Mouse (Mus musculus): ENCODE measurements at regions not wholly inside any gene's neighbourhood (a gene's known extent, or its start where the extent isn't known, plus 50 kb on each side); places are given as distances from the start of the nearest gene placed in this dataset.

- no peak overlapping the region for H3K9ac ChIP-seq (ENCODE audit: low read length)
- no peaks in the 10 kb centered on the region for H3K36me3 ChIP-seq (ENCODE audit: control insufficient read depth, insufficient read depth, low read length)
- no peak for DNase-seq (ENCODE audit: low spot score)
- no peak overlapping the region for H3K4me2 ChIP-seq (ENCODE audit: low read depth, severe bottlenecking)
- H3K27me3 ChIP-seq (ENCODE audit: control insufficient read depth, insufficient read depth, low read length) = no peaks in the 10 kb centered on the region
- no peak overlapping the region for H3K27ac ChIP-seq (replicated peaks; ENCODE audit: low read depth, low read length)
- peaks cover 13% of the 10 kb centered on the region for H3K4me1 ChIP-seq (ENCODE audit: control insufficient read depth, insufficient read depth, low read length)
- H3K9me3 ChIP-seq (ENCODE audit: control insufficient read depth, low read length) = no peaks in the 10 kb centered on the region
- no peak overlapping the region for H3K4me3 ChIP-seq (ENCODE audit: low read depth, low read length)
- ATAC-seq (ENCODE audit: insufficient number of reproducible peaks, low FRiP score, low TSS enrichment, low read depth) = no peak
- 85% methylated on average over 3 of the region's 3 CpGs for WGBS
Observed at GRCm38 (mm10) chr10:117579210-117579609, 50.1 kb upstream of the Cpm start.

- no peaks in the 10 kb centered on the region for H3K27me3 ChIP-seq (ENCODE audit: control insufficient read depth, insufficient read depth, low read length)
- H3K9ac ChIP-seq (ENCODE audit: low read length) = no peak overlapping the region
- H3K27ac ChIP-seq (replicated peaks; ENCODE audit: low read depth, low read length) = no peak overlapping the region
- H3K4me3 ChIP-seq (ENCODE audit: low read depth, low read length) = no peak overlapping the region
- ATAC-seq (ENCODE audit: insufficient number of reproducible peaks, low FRiP score, low TSS enrichment, low read depth) (no peak), DNase-seq (ENCODE audit: low spot score) (no peak)
- 89% methylated on average over 4 of the region's 4 CpGs for WGBS
- peaks cover 8% of the 10 kb centered on the region for H3K4me1 ChIP-seq (ENCODE audit: control insufficient read depth, insufficient read depth, low read length)
- no peak overlapping the region for H3K4me2 ChIP-seq (ENCODE audit: low read depth, severe bottlenecking)
- no peaks in the 10 kb centered on the region for H3K9me3 ChIP-seq (ENCODE audit: control insufficient read depth, low read length)
- no peaks in the 10 kb centered on the region for H3K36me3 ChIP-seq (ENCODE audit: control insufficient read depth, insufficient read depth, low read length)
Observed at GRCm38 (mm10) chr10:117578696-117579146, 50.6 kb upstream of the Cpm start.

- no peak overlapping the region for H3K9ac ChIP-seq (ENCODE audit: low read length)
- WGBS = 86% methylated on average over 4 of the region's 4 CpGs
- H3K4me2 ChIP-seq (ENCODE audit: low read depth, severe bottlenecking) = no peak overlapping the region
- H3K27ac ChIP-seq (replicated peaks; ENCODE audit: low read depth, low read length) = no peak overlapping the region
- H3K4me3 ChIP-seq (ENCODE audit: low read depth, low read length) = no peak overlapping the region
- DNase-seq (ENCODE audit: low spot score) (no peak), ATAC-seq (ENCODE audit: insufficient number of reproducible peaks, low FRiP score, low TSS enrichment, low read depth) (no peak)
- H3K27me3 ChIP-seq (ENCODE audit: control insufficient read depth, insufficient read depth, low read length) = no peaks in the 10 kb centered on the region
- H3K9me3 ChIP-seq (ENCODE audit: control insufficient read depth, low read length) = no peaks in the 10 kb centered on the region
- no peaks in the 10 kb centered on the region for H3K36me3 ChIP-seq (ENCODE audit: control insufficient read depth, insufficient read depth, low read length)
- H3K4me1 ChIP-seq (ENCODE audit: control insufficient read depth, insufficient read depth, low read length) = peaks cover 3% of the 10 kb centered on the region
Observed at GRCm38 (mm10) chr10:117577970-117578695, 51.2 kb upstream of the Cpm start.

- WGBS = 91% methylated on average over 8 of the region's 8 CpGs
- ATAC-seq (ENCODE audit: insufficient number of reproducible peaks, low FRiP score, low TSS enrichment, low read depth) = no peak
- Histone ChIP-seq H3K36me3 (ENCODE audit: control insufficient read depth, insufficient read depth, low read length) (no peaks in the 10 kb centered on the region), H3K27ac (replicated peaks; ENCODE audit: low read depth, low read length) (no peak overlapping the region), H3K9ac (ENCODE audit: low read length) (no peak overlapping the region), H3K4me3 (ENCODE audit: low read depth, low read length) (no peak overlapping the region), H3K27me3 (ENCODE audit: control insufficient read depth, insufficient read depth, low read length) (no peaks in the 10 kb centered on the region), H3K9me3 (ENCODE audit: control insufficient read depth, low read length) (no peaks in the 10 kb centered on the region), H3K4me1 (ENCODE audit: control insufficient read depth, insufficient read depth, low read length) (peaks cover 11% of the 10 kb centered on the region), H3K4me2 (ENCODE audit: low read depth, severe bottlenecking) (no peak overlapping the region)
- DNase-seq (ENCODE audit: low spot score) = no peak
Observed at GRCm38 (mm10) chr10:117576881-117577730, 52.2 kb upstream of the Cpm start.

GRCm38 (mm10) chr10:117576154-117576859, 53.0 kb upstream of the Cpm start:
- ATAC-seq (ENCODE audit: insufficient number of reproducible peaks, low FRiP score, low TSS enrichment, low read depth) (no peak), DNase-seq (ENCODE audit: low spot score) (no peak)
- Histone ChIP-seq H3K27me3 (ENCODE audit: control insufficient read depth, insufficient read depth, low read length) (no peaks in the 10 kb centered on the region), H3K27ac (replicated peaks; ENCODE audit: low read depth, low read length) (no peak overlapping the region), H3K4me3 (ENCODE audit: low read depth, low read length) (no peak overlapping the region), H3K36me3 (ENCODE audit: control insufficient read depth, insufficient read depth, low read length) (no peaks in the 10 kb centered on the region), H3K9ac (ENCODE audit: low read length) (no peak overlapping the region), H3K4me2 (ENCODE audit: low read depth, severe bottlenecking) (no peak overlapping the region), H3K9me3 (ENCODE audit: control insufficient read depth, low read length) (no peaks in the 10 kb centered on the region), H3K4me1 (ENCODE audit: control insufficient read depth, insufficient read depth, low read length) (peaks cover 14% of the 10 kb centered on the region)
- 83% methylated on average over 10 of the region's 10 CpGs for WGBS

- Histone ChIP-seq H3K9me3 (ENCODE audit: control insufficient read depth, low read length) (no peaks in the 10 kb centered on the region), H3K4me2 (ENCODE audit: low read depth, severe bottlenecking) (no peak overlapping the region)
Observed at GRCm38 (mm10) chr10:117575404-117576153, 53.7 kb upstream of the Cpm start.

GRCm38 (mm10) chr10:117574915-117575314, 54.4 kb upstream of the Cpm start:
- no peak overlapping the region for H3K4me3 ChIP-seq (ENCODE audit: low read depth, low read length)
- peaks cover 22% of the 10 kb centered on the region for H3K4me1 ChIP-seq (ENCODE audit: control insufficient read depth, insufficient read depth, low read length)
- ATAC-seq (ENCODE audit: insufficient number of reproducible peaks, low FRiP score, low TSS enrichment, low read depth) (no peak), DNase-seq (ENCODE audit: low spot score) (no peak)
- H3K9me3 ChIP-seq (ENCODE audit: control insufficient read depth, low read length) = no peaks in the 10 kb centered on the region
- no peaks in the 10 kb centered on the region for H3K27me3 ChIP-seq (ENCODE audit: control insufficient read depth, insufficient read depth, low read length)
- H3K27ac ChIP-seq (replicated peaks; ENCODE audit: low read depth, low read length) = no peak overlapping the region
- WGBS = 71% methylated on average over 3 of the region's 3 CpGs
- H3K4me2 ChIP-seq (ENCODE audit: low read depth, severe bottlenecking) = no peak overlapping the region
- no peaks in the 10 kb centered on the region for H3K36me3 ChIP-seq (ENCODE audit: control insufficient read depth, insufficient read depth, low read length)
- H3K9ac ChIP-seq (ENCODE audit: low read length) = no peak overlapping the region

More at GRCm38 (mm10) chr10:117575404-117576153, 53.7 kb upstream of the Cpm start:
- ATAC-seq (ENCODE audit: insufficient number of reproducible peaks, low FRiP score, low TSS enrichment, low read depth) (no peak), DNase-seq (ENCODE audit: low spot score) (no peak)
- H3K4me3 ChIP-seq (ENCODE audit: low read depth, low read length) = no peak overlapping the region
- no peaks in the 10 kb centered on the region for H3K36me3 ChIP-seq (ENCODE audit: control insufficient read depth, insufficient read depth, low read length)
- H3K4me1 ChIP-seq (ENCODE audit: control insufficient read depth, insufficient read depth, low read length) = peaks cover 16% of the 10 kb centered on the region
- WGBS = 68% methylated on average over 14 of the region's 14 CpGs
- H3K9ac ChIP-seq (ENCODE audit: low read length) = no peak overlapping the region
- no peak overlapping the region for H3K27ac ChIP-seq (replicated peaks; ENCODE audit: low read depth, low read length)
- H3K27me3 ChIP-seq (ENCODE audit: control insufficient read depth, insufficient read depth, low read length) = no peaks in the 10 kb centered on the region
